Mouse (Mus musculus) MEL (cell line): Measurements from ENCODE around the gene Naga.

ENCODE experiments used
- CTCF ChIP-seq, 3 experiments: IDR thresholded peaks in 2 of 3; conservative IDR thresholded peaks in 1 of 3; 2 replicates each; pipeline ENCODE4 v1.5.1; 2011 to 2012; ENCODE audit warnings: low read length in 3 of 3, low read depth in 2 of 3, mild to moderate bottlenecking in 2 of 3, improper control_type of control experiment in 1 of 3, inconsistent platforms in 1 of 3, mixed read lengths in 1 of 3, moderate library complexity in 1 of 3; ENCODE audit not compliant: control insufficient read depth in 1 of 3, insufficient read depth in 1 of 3, poor library complexity in 1 of 3, severe bottlenecking in 1 of 3
- EP300 ChIP-seq, 2 experiments: IDR thresholded peaks; 2 replicates each; pipeline ENCODE4 v1.6.1; 2011; ENCODE audit warnings: improper control_type of control experiment in 2 of 2, low read length in 2 of 2, low read depth in 1 of 2, mild to moderate bottlenecking in 1 of 2
- GATA1 ChIP-seq: IDR thresholded peaks from 2 replicates; pipeline ENCODE4 v1.6.1; 2011; ENCODE audit warnings: low read depth, low read length, improper control_type of control experiment
- NELFE ChIP-seq: IDR thresholded peaks from 2 replicates; pipeline ENCODE4 v1.6.1; 2011; ENCODE audit warnings: low read depth, low read length, improper control_type of control experiment
- POLR2AphosphoS2 ChIP-seq: IDR thresholded peaks from 2 replicates; pipeline ENCODE4 v1.6.1; 2011; ENCODE audit warnings: low read length, improper control_type of control experiment
- RCOR1 ChIP-seq: IDR thresholded peaks from 2 replicates; pipeline ENCODE4 v1.6.1; 2012; ENCODE audit warnings: low read depth, mild to moderate bottlenecking, inconsistent platforms, low read length, improper control_type of control experiment

GRCm38 (mm10) chr15:82343368-82344287 is 4.9 kb upstream of the Naga start:
- TF ChIP-seq CTCF (IDR thresholded peaks at IDR 0.05 in 2 of 3, conservative IDR thresholded peaks at IDR 0.05 in 1 of 3; ENCODE audit: control insufficient read depth in 1 of 3, insufficient read depth in 1 of 3, low read depth in 2 of 3, low read length in 3 of 3, poor library complexity in 1 of 3, severe bottlenecking in 1 of 3) = no peak
- TF ChIP-seq POLR2AphosphoS2 = no peak
- TF ChIP-seq EP300 (IDR thresholded peaks at IDR 0.05; ENCODE audit: low read depth in 1 of 2, low read length in 2 of 2) = no peak
- no peak for TF ChIP-seq RCOR1
- no peak for TF ChIP-seq NELFE
- TF ChIP-seq GATA1 = no peak
